Mouse (Mus musculus): Measurements from ENCODE around the gene Col23a1. TPM values are rescaled to one million over a fixed set of nuclear protein-coding genes. Genes with fewer than 3 reads are reported as not detected.
"Not testable (repeated sequence)": the region's sequence is repeated elsewhere in the genome, so short reads cannot be mapped to it uniquely, and the experiment has no call there.

Gene Col23a1
- polyA plus RNA-seq, 1 experiment = 7.1 TPM

GRCm38 (mm10) chr11:51625187-51625820 is 335.6 kb downstream of the Col23a1 start:
- Histone ChIP-seq H3K27ac (ENCODE audit: insufficient read depth, low read length) (no peak overlapping the region), H3K4me1 (ENCODE audit: control insufficient read depth, insufficient read depth, low read length) (peaks cover 8% of the 10 kb centered on the region; the same call in 1 of the 2 replicates), H3K4me3 (ENCODE audit: insufficient read depth, low read length) (no peak overlapping the region)
- TF ChIP-seq POLR2A (IDR thresholded peaks at IDR 0.05; ENCODE audit: low read depth, low read length) = no peak
- no peak for TF ChIP-seq CTCF (IDR thresholded peaks at IDR 0.05; ENCODE audit: borderline replicate concordance, insufficient read depth, low read length)

DNA sequence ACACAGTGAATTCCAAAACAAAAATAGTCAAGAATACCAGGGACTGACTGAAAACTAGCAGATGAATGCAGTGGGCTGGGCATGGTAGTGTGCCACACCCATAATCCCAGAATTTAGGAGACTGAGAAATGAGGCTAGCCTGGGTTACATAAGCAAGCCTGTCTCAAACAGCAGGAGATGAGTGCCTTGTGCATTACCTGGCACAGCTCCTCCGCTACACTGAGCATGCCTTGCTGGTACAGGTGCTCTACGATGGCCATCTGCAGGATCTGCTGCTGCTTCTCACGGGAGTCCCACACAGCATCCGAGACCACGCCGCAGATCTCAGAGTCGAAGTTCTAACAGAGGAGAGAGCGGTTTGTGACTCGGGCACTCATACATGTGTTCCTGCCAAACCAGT is 337.7 kb downstream of the Col23a1 start:
- Histone ChIP-seq H3K27ac (ENCODE audit: insufficient read depth, low read length) (no peak overlapping the region), H3K4me3 (ENCODE audit: insufficient read depth, low read length) (no peak overlapping the region), H3K4me1 (ENCODE audit: control insufficient read depth, insufficient read depth, low read length) (no peaks in the 10 kb centered on the region)
- TF ChIP-seq CTCF (IDR thresholded peaks at IDR 0.05; ENCODE audit: borderline replicate concordance, insufficient read depth, low read length) = no peak
- no peak for TF ChIP-seq POLR2A (IDR thresholded peaks at IDR 0.05; ENCODE audit: low read depth, low read length)

DNA sequence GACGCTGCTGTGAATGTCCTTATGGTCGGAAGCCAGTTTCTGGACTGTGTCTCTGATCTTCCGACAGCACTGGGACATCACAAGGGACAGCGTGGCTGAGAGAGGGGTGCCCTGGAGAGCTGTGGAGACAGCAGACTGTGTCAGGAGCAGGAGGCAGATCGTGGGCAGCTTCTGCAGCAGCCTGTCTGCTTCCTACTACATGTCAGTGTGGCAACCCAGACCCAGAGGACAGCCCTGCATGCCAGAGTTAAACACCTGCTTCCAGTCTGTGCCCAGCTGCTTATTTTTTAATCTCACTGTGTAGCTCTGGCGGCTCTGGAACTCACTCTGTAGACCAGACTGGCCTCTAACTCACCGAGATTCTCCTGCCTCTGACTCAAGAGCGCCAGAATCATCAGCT is 338.2 kb downstream of the Col23a1 start:
- TF ChIP-seq POLR2A (IDR thresholded peaks at IDR 0.05; ENCODE audit: low read depth, low read length) = no peak
- no peak for TF ChIP-seq CTCF (IDR thresholded peaks at IDR 0.05; ENCODE audit: borderline replicate concordance, insufficient read depth, low read length)
- no peak overlapping the region for H3K4me3 ChIP-seq (ENCODE audit: insufficient read depth, low read length)
- no peaks in the 10 kb centered on the region for H3K4me1 ChIP-seq (ENCODE audit: control insufficient read depth, insufficient read depth, low read length)
- H3K27ac ChIP-seq (ENCODE audit: insufficient read depth, low read length) = no peak overlapping the region

DNA sequence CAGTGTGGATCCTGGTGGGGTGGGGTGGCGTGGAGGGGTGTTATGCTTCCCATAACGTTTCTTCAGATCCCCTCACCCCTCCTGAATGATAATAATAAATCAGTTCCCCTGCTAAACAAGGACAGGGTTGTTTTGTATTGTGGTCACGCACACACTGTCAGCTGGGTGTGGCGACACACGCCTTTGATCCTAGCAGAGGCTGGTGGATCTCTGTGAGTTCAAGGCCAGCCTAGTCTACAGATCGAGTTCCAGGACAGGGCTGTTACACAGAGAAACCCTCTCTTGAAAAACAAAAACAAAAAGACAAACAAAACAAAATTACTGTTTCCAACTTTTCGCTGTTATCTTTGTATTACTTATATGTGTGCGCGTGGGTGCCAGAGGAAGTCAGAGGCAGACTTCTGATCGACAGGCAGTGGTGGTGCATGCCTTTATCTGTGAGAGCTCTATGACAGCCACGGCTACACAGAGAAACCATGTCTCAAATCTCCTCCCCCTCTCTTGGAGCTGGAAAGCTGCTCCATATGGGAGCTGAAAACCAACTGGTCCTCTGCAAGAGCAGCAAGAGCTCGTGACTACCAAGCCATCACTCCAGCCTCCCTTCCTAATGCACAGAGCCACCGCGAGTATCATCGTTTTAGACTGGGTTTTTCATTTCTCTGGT is 340.1 kb downstream of the Col23a1 start:
- Histone ChIP-seq H3K4me3 (ENCODE audit: insufficient read depth, low read length) (no peak overlapping the region), H3K4me1 (ENCODE audit: control insufficient read depth, insufficient read depth, low read length) (no peaks in the 10 kb centered on the region), H3K27ac (ENCODE audit: insufficient read depth, low read length) (no peak overlapping the region)
- TF ChIP-seq CTCF (IDR thresholded peaks at IDR 0.05; ENCODE audit: borderline replicate concordance, insufficient read depth, low read length) = no peak
- no peak for TF ChIP-seq POLR2A (IDR thresholded peaks at IDR 0.05; ENCODE audit: low read depth, low read length)

DNA sequence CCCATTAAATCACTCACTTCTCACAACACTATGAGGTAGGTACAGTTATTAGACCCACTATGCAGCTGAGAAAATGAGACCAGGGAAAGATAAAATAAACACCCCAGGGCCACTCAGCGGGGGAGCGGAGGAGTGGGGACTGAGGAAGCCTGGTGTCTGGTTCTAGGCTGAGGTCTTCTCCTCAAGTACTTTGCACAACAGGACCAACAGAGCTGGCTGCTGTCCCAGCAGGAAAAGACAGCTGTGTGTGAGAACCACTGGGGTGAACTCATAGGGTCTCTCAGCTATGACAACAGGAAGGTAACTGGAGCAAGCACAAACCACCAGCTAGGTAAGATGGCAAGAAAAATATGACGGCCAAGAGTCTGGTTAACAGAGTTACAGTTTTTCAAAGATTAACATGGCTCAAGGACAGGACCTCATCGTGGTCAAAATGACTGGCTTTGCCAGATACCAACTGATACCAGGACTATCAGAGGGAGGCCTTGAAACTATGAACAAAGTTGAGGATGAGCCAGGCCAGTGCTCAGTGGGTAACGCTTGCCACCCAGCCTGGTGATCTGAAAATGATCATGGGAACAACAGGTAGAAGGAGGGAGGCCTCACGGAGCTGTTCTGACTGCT is 342.5 kb downstream of the Col23a1 start:
- TF ChIP-seq CTCF (IDR thresholded peaks at IDR 0.05; ENCODE audit: borderline replicate concordance, insufficient read depth, low read length) (no peak), POLR2A (IDR thresholded peaks at IDR 0.05; ENCODE audit: low read depth, low read length) (no peak)
- Histone ChIP-seq H3K4me1 (ENCODE audit: control insufficient read depth, insufficient read depth, low read length) (peaks cover 3% of the 10 kb centered on the region; the same call in 1 of the 2 replicates), H3K27ac (ENCODE audit: insufficient read depth, low read length) (no peak overlapping the region), H3K4me3 (ENCODE audit: insufficient read depth, low read length) (no peak overlapping the region)

- H3K4me3 ChIP-seq (ENCODE audit: insufficient read depth, low read length); H3K4me1 ChIP-seq (ENCODE audit: control insufficient read depth, insufficient read depth, low read length); H3K27ac ChIP-seq (ENCODE audit: insufficient read depth, low read length): not testable (repeated sequence)
These were observed 343.5 kb downstream of the Col23a1 start for GRCm38 (mm10) chr11:51633200-51633599.

Other genes starting within 250 kb of the Col23a1 start
- not detected in 2 replicates for gene Olfr1375, start 241.8 kb upstream of the Col23a1 start, polyA plus RNA-seq (2011; ENCODE audit: insufficient read length, low read depth, missing spikeins)
- gene Zfp354a, start 230.7 kb upstream of the Col23a1 start, polyA plus RNA-seq (2011; ENCODE audit: insufficient read length, low read depth, missing spikeins) = 5.0 and 6.4 TPM in 2 replicates
- not detected in 2 replicates for gene Gm12569, start 69.4 kb upstream of the Col23a1 start, polyA plus RNA-seq (2011; ENCODE audit: insufficient read length, low read depth, missing spikeins)
- gene Clk4, start 28.2 kb upstream of the Col23a1 start, polyA plus RNA-seq (2011; ENCODE audit: insufficient read length, low read depth, missing spikeins) = 71.6 and 89.0 TPM in 2 replicates
- not detected in 2 replicates for gene BC049762, start 26.9 kb upstream of the Col23a1 start, polyA plus RNA-seq (2011; ENCODE audit: insufficient read length, low read depth, missing spikeins)

Data from embryonic fibroblast, embryonic 13.5 days (primary cell).